Mouse (Mus musculus): ENCODE results near the gene Tmub2.

Tmub2 gene

DNA sequence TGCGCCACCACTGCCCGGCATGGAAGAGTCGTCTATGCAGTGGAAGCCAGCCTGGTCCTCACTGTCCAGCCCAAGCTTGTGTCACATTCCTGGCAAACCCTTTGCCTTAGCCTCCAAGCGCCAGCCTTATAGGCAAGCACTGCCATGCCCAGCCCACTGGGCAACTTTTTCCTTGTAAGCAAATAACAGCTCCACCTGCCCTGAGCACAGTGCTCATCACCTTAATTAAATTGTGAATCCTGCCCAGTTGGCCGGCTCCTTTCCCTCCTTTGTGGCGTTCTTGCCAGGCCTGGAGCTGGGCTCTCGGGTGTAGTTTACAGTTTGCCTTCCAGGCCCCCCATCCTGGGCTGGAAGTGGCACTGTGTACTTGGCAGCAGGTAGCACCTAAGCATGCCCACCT, 21.5 kb upstream of the Tmub2 start:
- POLR2A ChIA-PET = interaction anchor here (0.5 to 8.1 kb wide), 13 partner anchors 9 to 310 kb away, joined by 3 to 94 read pairs (median 5); partner anchors contain the start of genes BC030867 (in 2 of the 4), Hdac5 (in 1 of the 4), Slc25a39 (in 1 of the 4) and Tmub2 (in 1 of the 4)
- CTCF ChIA-PET = interaction anchor here in 2 of 4 experiments (1.2 to 14.7 kb wide), 3 partner anchors 15 to 176 kb away, joined by 3 to 224 read pairs (median 7); partner anchors contain the start of gene BC030867 (in 2 of the 2)

DNA sequence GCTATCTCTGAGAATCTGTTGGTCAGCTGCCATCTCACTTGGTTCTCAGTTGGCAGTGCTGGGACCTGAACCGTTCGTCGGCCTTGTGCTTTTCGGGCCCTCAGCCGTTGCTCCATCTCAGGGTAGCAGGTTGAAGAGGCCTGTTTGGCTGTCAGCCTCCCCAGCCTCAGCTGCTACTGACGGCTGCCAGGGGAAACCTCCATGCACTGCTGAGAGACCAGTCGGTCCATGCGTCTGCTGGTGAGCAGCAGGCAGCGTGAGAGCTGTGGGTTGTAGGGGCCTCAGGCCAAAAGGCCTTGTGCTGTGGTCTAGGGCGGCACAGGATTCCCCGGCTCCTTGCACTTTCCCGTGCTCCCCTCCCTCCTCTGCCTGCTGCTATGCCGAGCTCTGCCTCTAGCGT, 18.9 kb upstream of the Tmub2 start:
- CTCF ChIA-PET = interaction anchor here (0.6 to 14.7 kb wide), 21 partner anchors 8 to 334 kb away, joined by 3 to 224 read pairs (median 6); partner anchors contain the start of genes BC030867 (in 3 of the 4), Fam171a2 (in 1 of the 4), Tmem101 (in 1 of the 4) and Tmub2 (in 1 of the 4)
- POLR2A ChIA-PET = interaction anchor here (0.6 to 8.1 kb wide), 44 partner anchors 8 to 302 kb away, joined by 3 to 94 read pairs (median 4); partner anchors contain the start of genes BC030867 (in 4 of the 4), Slc25a39 (in 2 of the 4), Tmub2 (in 2 of the 4) and G6pc3 (in 1 of the 4)

DNA sequence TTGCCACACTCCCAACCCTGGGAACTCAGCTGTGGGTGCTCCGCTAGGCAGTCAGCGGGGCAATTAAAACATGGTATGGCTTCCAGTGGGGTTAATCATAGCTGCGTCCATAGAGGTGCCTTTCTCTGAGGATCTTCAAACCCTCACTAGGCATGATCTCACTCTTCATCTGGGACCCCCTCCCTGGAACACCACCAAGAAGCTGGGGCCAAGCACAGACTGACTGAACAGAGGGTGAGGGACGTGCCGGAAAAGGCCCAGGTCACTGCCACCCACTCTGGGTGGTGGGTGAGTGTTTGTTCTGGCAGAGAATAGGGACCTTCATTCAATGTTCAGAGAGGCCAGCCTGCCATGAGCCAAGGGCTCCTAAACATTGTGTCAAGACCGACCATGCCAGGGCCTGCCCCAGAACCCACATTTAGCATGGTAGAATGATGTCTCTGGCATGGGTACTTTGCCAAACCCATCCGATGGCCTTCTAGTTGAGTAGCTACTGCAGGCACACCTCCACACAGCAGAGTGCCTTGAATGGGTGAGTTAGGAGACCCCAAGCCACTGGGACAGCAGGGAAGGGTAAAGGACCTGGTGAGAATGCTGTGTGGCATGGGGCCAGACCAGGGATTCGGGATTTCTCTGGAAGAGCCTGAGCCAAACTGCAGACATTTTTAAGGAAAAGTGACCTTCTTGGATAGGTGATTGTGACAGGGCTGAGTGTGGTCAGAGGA, 17.9 kb upstream of the Tmub2 start:
- CTCF ChIA-PET = interaction anchor here (0.5 to 14.7 kb wide), 36 partner anchors 9 to 282 kb away, joined by 3 to 224 read pairs (median 5); partner anchors contain the start of genes BC030867 (in 3 of the 4), Cfap97d1 (in 1 of the 4), Fam171a2 (in 1 of the 4) and Grn (in 1 of the 4)
- POLR2A ChIA-PET = interaction anchor here (0.5 to 8.1 kb wide), 71 partner anchors 7 to 329 kb away, joined by 3 to 94 read pairs (median 4); partner anchors contain the start of genes BC030867 (in 3 of the 4), Grn (in 3 of the 4), Slc25a39 (in 3 of the 4) and Tmub2 (in 3 of the 4)

DNA sequence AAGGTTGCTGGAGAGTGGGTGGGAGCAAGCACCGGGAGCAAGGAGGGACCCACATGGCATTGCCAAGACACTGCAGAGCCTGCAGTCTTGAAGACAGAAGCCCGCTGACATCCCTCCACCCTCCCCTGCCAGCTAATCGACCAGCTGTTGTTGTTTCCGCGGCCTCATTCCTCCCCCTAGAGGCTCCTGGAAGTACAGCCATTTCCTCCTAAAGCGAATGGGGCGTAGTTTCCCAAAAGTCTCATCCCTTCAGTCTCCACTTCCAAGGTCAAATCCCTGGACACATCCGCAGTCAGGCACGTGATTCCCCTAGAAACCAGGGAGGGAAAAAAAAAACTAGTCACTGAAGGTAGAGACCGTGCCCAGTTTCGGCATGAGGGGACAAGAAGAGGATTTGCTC, 17.3 kb upstream of the Tmub2 start:
- ChIA-PET CTCF (interaction anchor here (0.5 to 14.7 kb wide), 35 partner anchors 9 to 339 kb away, joined by 3 to 224 read pairs (median 5); partner anchors contain the start of genes BC030867 (in 3 of the 4), Cfap97d1 (in 1 of the 4), Fam171a2 (in 1 of the 4) and Grn (in 1 of the 4)), POLR2A (interaction anchor here (0.5 to 8.1 kb wide), 52 partner anchors 8 to 290 kb away, joined by 3 to 94 read pairs (median 4); partner anchors contain the start of genes BC030867 (in 3 of the 4), Grn (in 3 of the 4), Slc25a39 (in 3 of the 4) and Tmub2 (in 3 of the 4))

DNA sequence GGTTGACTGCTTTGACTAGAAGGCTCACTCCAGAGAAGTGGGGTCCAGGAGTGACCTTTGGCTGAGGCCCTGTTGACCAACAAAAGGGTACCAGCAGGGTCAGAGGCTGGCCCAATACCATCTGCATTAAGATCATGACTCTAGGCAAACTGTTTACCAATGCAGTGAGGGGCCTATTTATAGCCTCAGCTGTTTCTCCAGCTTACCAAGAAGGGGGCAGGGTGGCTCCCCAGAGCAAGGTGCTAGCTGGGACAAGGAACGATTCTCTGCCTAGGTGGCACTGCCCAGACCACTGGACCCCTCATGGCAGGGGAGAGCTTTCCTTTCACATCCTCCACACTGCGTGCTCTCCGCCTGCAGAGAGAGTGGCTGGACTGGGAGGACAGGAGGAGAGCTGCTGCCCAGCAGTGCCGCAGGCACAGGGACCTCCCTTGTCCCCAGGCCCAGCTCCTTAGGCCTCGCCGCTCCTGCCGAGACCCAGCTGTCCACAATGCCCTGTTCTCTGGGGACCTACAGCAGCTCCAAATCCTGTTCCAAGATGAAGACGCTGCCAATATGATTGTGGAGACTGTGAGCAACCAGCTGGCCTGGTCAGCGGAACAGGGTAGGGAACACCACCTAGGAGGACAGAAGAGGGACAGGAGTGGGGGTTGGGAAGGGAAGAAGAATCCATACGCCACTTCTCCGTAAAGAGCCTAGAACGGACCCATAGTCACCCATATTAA, 16.0 kb upstream of the Tmub2 start, which contains the start of gene Asb16:
Asb16 (plus strand) TSS at position 224 of the 725 bp plus-strand sequence.
- POLR2A ChIA-PET = interaction anchor here in 3 of 4 experiments (0.7 to 8.1 kb wide), 37 partner anchors 8 to 178 kb away, joined by 3 to 94 read pairs (median 6); partner anchors contain the start of genes BC030867 (in 3 of the 3), Grn (in 3 of the 3), Slc25a39 (in 3 of the 3) and Tmub2 (in 3 of the 3)
- CTCF ChIA-PET = interaction anchor here (0.6 to 14.7 kb wide), 26 partner anchors 8 to 385 kb away, joined by 3 to 224 read pairs (median 4); partner anchors contain the start of genes BC030867 (in 3 of the 4), Fam171a2 (in 1 of the 4), Grn (in 1 of the 4) and Tmub2 (in 1 of the 4)

DNA sequence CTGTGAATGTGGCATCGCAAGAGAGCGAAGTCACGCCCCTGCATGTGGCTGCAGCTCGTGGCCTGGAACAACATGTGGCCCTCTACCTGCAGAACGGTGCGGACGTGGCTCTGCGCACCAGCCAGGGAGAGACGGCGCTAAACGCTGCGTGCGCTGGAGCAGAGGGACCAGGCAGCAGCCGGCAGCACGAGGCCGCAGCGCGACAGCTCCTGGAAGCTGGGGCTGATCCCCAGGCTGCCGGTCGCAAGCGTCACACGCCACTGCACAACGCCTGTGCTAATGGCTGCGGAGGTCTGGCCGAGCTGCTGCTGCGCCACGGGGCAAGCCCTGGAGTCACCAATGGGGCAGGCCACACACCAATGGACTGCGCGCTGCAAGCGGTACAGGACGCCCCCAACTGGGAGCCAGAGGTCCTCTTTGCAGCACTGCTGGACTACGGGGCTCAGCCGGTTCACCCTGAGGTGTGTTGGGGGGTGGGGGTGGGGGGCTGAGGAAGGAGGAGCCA, 8.3 kb upstream of the Tmub2 start:
- ChIA-PET POLR2A (interaction anchor here in 3 of 4 experiments (0.6 to 7.1 kb wide), 50 partner anchors 8 to 840 kb away, joined by 3 to 94 read pairs (median 5); partner anchors contain the start of genes Tmub2 (in 3 of the 3), Asb16 (in 2 of the 3), Atxn7l3 (in 2 of the 3) and Grn (in 2 of the 3)), CTCF (interaction anchor here (0.5 to 3.1 kb wide), 19 partner anchors 8 to 489 kb away, joined by 3 to 19 read pairs (median 4); partner anchors contain the start of genes BC030867 (in 2 of the 4), Asb16 (in 1 of the 4), Grn (in 1 of the 4) and Tmem101 (in 1 of the 4))

DNA sequence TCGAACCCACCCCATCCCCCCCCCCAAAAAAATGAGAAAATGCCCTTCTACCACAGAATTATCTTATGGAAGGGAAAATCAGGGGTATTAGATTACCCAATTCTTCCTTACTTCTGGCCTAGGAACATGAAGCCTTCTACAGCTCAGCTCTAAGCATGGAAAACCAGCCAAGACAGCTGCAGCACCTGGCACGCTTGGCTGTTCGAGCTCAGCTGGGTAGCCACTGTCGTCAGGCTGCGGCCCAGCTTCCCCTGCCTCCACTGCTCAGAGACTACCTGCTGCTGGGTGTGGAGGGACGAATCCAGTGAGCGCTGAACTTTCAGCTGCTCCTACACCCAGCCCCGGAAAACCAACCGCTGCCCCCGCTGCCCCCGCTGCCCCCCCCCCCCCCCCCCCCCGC, 7.0 kb upstream of the Tmub2 start:
- ChIA-PET POLR2A (interaction anchor here in 3 of 4 experiments (0.7 to 7.1 kb wide), 26 partner anchors 7 to 207 kb away, joined by 3 to 94 read pairs (median 6); partner anchors contain the start of genes Asb16 (in 2 of the 3), Slc25a39 (in 2 of the 3), Atxn7l3 (in 1 of the 3) and Fam171a2 (in 1 of the 3)), CTCF (interaction anchor here (0.5 to 3.1 kb wide), 15 partner anchors 10 to 656 kb away, joined by 3 to 19 read pairs (median 4); partner anchors contain the start of genes Asb16 (in 1 of the 4), BC030867 (in 1 of the 4) and Grn (in 1 of the 4))

DNA sequence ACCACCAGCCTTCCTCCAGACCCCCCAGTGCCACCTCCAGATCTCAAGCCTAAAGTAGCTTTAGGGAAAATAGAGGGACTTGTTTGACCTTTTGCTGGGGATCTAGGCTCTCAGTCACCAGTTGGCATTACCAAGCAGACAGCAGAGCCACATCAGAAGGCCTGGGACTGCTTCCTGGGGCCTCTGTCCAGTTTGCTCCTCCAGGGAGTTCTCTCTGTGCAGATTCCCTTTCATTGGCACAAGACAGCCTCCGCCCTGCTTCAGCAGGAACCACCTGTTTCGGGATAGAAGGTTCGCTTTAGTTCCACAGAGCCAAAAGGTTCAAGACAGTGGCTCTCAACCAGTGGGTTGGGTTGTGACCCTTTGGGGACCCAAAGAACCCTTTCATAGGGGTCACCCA, 5.1 kb upstream of the Tmub2 start:
- CTCF ChIA-PET = interaction anchor here in 3 of 4 experiments (0.6 to 2.7 kb wide), 5 partner anchors 11 to 218 kb away, joined by 3 to 8 read pairs (median 3); partner anchors contain the start of gene Asb16 (in 1 of the 3)
- POLR2A ChIA-PET = interaction anchor here in 2 of 4 experiments (0.7 to 7.1 kb wide), 9 partner anchors 11 to 442 kb away, joined by 3 to 94 read pairs (median 6); partner anchors contain the start of genes Asb16 (in 2 of the 2), Slc25a39 (in 2 of the 2), BC030867 (in 1 of the 2) and Grn (in 1 of the 2)

DNA sequence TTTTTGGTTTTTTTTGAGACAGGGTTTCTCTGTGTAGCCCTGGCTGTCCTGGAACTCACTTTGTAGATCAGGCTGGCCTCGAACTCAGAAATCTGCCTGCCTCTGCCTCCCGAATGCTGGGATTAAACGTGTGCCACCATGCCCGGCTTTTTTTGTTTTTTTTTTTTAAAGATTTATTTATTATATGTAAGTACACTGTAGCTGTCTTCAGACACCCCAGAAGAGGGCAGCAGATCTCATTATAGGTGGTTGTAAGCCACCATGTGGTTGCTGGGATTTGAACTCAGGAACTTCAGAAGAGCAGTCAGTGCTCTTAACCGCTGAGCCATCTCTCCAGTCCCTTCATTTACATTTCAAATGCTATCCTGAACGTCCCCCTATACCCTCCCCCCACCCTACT, 4.5 kb upstream of the Tmub2 start:
- ChIA-PET POLR2A (interaction anchor here in 3 of 4 experiments (0.6 to 7.1 kb wide), 11 partner anchors 11 to 781 kb away, joined by 3 to 94 read pairs (median 6); partner anchors contain the start of genes Asb16 (in 2 of the 3), Slc25a39 (in 2 of the 3), BC030867 (in 1 of the 3) and Grn (in 1 of the 3)), CTCF (interaction anchor here in 3 of 4 experiments (0.6 to 2.7 kb wide), 10 partner anchors 12 to 219 kb away, joined by 3 to 8 read pairs (median 4); partner anchors contain the start of genes Asb16 (in 1 of the 3) and Grn (in 1 of the 3))

DNA sequence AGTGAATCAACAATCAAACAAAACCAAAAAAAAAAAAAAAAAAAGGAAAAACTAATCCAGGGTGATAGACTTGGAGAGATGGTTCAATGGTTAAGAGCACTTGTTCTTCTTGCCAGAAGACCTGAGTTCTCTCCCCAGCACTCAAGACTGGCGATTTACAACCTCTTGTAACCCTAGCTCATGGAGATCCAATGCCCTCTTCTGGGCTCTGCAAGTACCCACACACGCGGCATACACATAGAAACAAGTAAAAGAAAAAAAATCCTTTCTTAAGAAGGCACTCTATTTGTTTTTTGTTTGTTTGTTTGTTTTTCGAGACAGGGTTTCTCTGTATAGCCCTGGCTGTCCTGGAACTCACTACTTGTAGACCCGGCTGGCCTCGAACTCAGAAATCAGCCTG, 809 bp upstream of the Tmub2 start:
- ChIA-PET POLR2A (interaction anchor here (0.6 to 13.9 kb wide), 71 partner anchors 8 to 1964 kb away, joined by 3 to 185 read pairs (median 7); partner anchors contain the start of genes BC030867 (in 3 of the 4), Slc25a39 (in 3 of the 4), Atxn7l3 (in 2 of the 4) and Grn (in 2 of the 4)), CTCF (interaction anchor here (0.6 to 2.8 kb wide), 24 partner anchors 8 to 1569 kb away, joined by 3 to 29 read pairs (median 5); partner anchors contain the start of genes BC030867 (in 3 of the 4), Asb16 (in 1 of the 4), Cd300lg (in 1 of the 4) and Grn (in 1 of the 4))

DNA sequence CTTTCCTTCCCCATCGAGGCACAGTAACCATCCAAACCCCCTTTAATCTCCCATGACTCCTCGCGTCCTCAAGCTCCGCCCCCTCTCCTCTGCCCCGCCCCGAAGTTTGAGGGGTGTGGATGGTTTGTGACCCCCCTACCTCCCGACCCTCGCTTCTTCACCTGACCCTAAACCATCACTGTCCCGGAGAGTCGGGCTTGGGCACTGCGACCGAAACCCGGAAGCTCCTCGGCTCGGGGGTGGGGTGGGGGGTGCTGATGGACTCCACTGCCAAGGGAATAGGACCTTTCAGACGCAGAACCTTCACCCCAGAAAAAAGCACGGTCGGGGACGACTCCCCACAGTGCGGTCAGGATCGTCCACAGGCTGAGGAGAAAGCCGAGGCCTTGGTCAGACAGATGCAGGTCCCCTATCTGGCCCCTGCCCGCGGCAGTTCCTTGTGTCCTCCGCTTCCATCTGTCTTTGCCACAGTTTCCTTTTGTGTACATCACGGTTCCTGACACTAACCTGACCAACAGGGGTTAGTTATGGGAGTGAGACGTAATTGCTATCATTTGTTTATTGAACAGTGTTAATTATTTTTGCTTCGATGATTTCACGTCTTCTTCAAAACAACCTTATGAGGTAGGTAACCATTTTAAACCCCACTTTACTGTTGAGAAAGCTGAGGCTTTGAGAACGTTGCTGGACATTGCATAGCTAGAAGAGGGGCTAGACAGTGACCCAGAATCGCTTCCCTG, 534 bp downstream of the Tmub2 start:
- CTCF ChIA-PET = interaction anchor here (0.6 to 2.8 kb wide), 39 partner anchors 10 to 831 kb away, joined by 3 to 29 read pairs (median 4); partner anchors contain the start of genes BC030867 (in 3 of the 4), Asb16 (in 1 of the 4), Cfap97d1 (in 1 of the 4) and Fam171a2 (in 1 of the 4)

DNA sequence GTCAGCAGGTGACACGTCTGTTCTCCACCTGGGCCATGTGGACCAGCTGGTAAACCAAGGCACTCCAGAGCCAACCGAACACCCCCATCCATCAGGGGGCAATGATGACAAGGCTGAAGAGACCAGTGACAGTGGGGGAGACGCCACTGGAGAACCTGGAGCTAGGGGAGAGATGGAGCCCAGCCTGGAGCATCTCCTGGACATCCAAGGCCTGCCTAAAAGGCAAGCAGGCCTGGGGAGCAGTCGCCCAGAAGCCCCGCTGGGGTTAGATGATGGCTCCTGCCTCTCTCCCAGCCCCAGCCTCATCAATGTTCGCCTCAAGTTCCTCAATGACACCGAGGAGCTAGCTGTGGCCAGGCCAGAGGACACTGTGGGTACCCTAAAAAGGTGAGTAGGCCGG, 2.8 kb downstream of the Tmub2 start:
- CTCF ChIA-PET = interaction anchor here in 3 of 4 experiments (0.5 to 1.3 kb wide), 7 partner anchors 11 to 318 kb away, joined by 3 to 6 read pairs (median 3); no protein-coding TSS in a partner anchor
- POLR2A ChIA-PET = interaction anchor here in 3 of 4 experiments (1.1 to 13.9 kb wide), 10 partner anchors 8 to 153 kb away, joined by 3 to 185 read pairs (median 5); partner anchors contain the start of genes Slc25a39 (in 2 of the 3), Grn (in 1 of the 3) and Hdac5 (in 1 of the 3)

More for the DNA sequence above, 534 bp downstream of the Tmub2 start:
- POLR2A ChIA-PET = interaction anchor here (0.6 to 13.9 kb wide), 90 partner anchors 8 to 1965 kb away, joined by 3 to 185 read pairs (median 6); partner anchors contain the start of genes BC030867 (in 3 of the 4), Grn (in 3 of the 4), Slc25a39 (in 3 of the 4) and Atxn7l3 (in 2 of the 4)

DNA sequence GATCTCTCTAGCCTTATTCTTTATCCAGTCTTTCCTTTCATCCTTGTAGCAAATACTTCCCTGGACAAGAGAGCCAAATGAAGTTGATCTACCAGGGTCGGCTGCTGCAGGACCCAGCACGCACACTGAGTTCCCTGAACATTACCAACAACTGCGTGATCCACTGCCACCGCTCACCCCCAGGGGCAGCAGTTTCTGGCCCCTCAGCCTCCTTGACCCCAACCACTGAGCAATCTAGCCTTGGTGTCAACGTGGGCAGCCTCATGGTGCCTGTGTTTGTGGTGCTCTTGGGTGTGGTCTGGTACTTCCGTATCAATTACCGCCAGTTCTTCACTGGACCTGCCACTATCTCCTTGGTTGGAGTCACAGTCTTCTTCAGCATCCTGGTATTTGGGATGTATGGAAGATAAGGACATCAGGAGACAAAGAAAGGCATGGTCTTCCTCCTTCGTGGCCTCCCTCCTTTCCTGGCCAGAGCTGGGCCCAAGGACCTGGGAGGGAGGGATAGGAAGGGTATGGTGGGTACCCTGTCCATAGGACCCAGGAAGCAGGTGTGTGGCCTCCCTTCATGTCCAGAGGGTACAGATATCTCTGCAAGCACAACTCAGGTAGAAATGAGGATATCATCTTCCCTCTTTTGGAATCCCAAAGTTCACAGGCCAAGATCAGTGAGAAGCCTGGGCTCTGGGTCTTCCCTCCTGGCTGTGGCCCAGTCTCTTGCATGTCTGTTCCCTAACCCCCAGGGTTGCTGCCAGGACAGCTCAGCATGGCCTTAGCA, 3.5 kb downstream of the Tmub2 start:
- ChIA-PET POLR2A (interaction anchor here in 3 of 4 experiments (0.6 to 13.9 kb wide), 12 partner anchors 12 to 1937 kb away, joined by 3 to 185 read pairs (median 4); partner anchors contain the start of genes Slc25a39 (in 2 of the 3) and Hdac5 (in 1 of the 3)), CTCF (interaction anchor here in 2 of 4 experiments (0.5 to 1.4 kb wide), 5 partner anchors 11 to 319 kb away, joined by 3 to 6 read pairs (median 4); partner anchors contain the start of gene Grn (in 1 of the 2))

DNA sequence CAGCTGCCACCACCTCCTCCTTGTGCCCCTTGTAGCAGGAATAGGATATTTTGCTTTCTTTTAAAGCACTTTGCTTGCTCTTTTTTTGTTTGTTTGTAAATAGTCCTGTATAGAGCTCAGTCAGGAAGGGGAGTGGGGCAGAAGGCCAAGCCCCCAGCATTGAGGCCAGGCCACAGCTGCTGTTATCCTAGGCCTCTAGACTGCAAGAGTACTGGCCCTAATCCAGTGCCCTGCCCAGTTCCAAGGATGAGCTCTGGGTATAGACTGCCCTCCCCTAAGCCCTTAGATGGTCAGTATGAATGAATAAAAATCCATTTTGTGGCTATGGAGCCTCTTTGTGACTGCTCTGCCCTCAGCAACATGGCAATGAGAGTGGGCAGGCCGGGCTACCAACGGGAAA, 4.2 kb downstream of the Tmub2 start:
- CTCF ChIA-PET = interaction anchor here in 2 of 4 experiments (1.4 to 1.8 kb wide), 2 partner anchors 142 to 149 kb away, joined by 4 to 5 read pairs; partner anchors contain the start of gene Grn (in 1 of the 2)
- POLR2A ChIA-PET = interaction anchor here in 3 of 4 experiments (0.6 to 13.9 kb wide), 11 partner anchors 13 to 1938 kb away, joined by 3 to 185 read pairs (median 4); partner anchors contain the start of gene Slc25a39 (in 2 of the 3)

All from embryonic stem cell, embryonic (primary cell).